ENCODE assay signal across 8 mouse cellular contexts in the genomic region with DNA sequence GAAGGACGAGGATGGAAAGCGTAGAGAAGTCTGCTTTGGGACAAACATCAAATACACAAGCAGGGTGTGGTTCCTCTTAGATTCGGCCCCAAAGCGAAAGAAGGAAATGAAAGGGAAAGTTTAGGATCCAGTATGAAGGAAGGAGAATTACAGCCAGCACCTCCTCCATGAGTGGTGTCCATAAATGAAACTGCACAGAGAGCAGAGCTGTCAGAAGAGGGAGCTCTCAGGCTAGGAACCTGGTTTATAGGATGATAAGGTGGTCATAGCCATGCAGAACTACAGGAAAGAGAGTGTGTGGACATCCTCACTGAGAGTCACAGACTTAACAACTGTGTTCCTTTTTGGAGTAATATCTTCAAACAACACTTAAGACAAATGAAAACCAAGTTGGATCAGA. TPM values are rescaled to one million over a fixed set of nuclear protein-coding genes. Genes with fewer than 3 reads are reported as not detected.
DNase-seq lines count a peak whose midpoint lies in the region; ATAC-seq and TF ChIP-seq lines count a peak whose summit lies in the region.

No protein-coding gene starts in this region.

- peak; percentile 82 for TF ChIP-seq CTCF in hindbrain, postnatal 0 days (IDR thresholded peaks at IDR 0.05; ENCODE audit: low read depth)
- TF ChIP-seq CTCF in G1E (IDR thresholded peaks at IDR 0.05; ENCODE audit: low read depth, low read length) = no peak

- no peak overlapping the region for H3K4me2 ChIP-seq in hindbrain, postnatal 0 days (ENCODE audit: low read depth, low read length)
- H3K4me2 ChIP-seq in hindbrain, embryonic 13.5 days = no peak overlapping the region

- no peaks in the 10 kb centered on the region for H3K9me3 ChIP-seq in hindbrain, postnatal 0 days (ENCODE audit: low read length)
- no peaks in the 10 kb centered on the region for H3K9me3 ChIP-seq in hindbrain, embryonic 13.5 days
- H3K9me3 ChIP-seq in G1E (replicated peaks) = no peaks in the 10 kb centered on the region

- 0 out of 2 replicates have a peak, but pooled peaks cover 5% of the 10 kb centered on the region for H3K36me3 ChIP-seq in hindbrain, postnatal 0 days (ENCODE audit: insufficient read depth, low read length)
- peaks cover 6% of the 10 kb centered on the region; the same call in 1 of the 2 replicates for H3K36me3 ChIP-seq in hindbrain, embryonic 13.5 days
- peaks cover 62% of the 10 kb centered on the region for H3K36me3 ChIP-seq in G1E (replicated peaks)

- 93% methylated on average over 4 of the region's 4 CpGs for WGBS in hindbrain, postnatal 0 days
- WGBS in hindbrain, embryonic 13.5 days = 98% methylated on average over 4 of the region's 4 CpGs

- peak; percentile 76 for DNase-seq in hindbrain, postnatal 0 days (ENCODE audit: low spot score)
- no peak for DNase-seq in G1E (ENCODE audit: low spot score)
- DNase-seq in embryo, embryonic 10 days (ENCODE audit: low spot score) = peak; percentile 64
- DNase-seq in kidney, postnatal 14 days = peak; percentile 70
- DNase-seq in Muller cell, postnatal 12 days (ENCODE audit: inconsistent ontology term) = no peak
- no peak for DNase-seq in ovary, adult 18-20 months (ENCODE audit: low spot score)

- no peaks in the 10 kb centered on the region for H3K27me3 ChIP-seq in hindbrain, postnatal 0 days (ENCODE audit: insufficient read depth, low read length)
- no peaks in the 10 kb centered on the region for H3K27me3 ChIP-seq in hindbrain, embryonic 13.5 days
- no peaks in the 10 kb centered on the region for H3K27me3 ChIP-seq in G1E (ENCODE audit: insufficient read depth, low read length)

- no peaks in the 10 kb centered on the region for H3K4me1 ChIP-seq in hindbrain, postnatal 0 days (ENCODE audit: insufficient read depth, low read length)
- peaks cover 10% of the 10 kb centered on the region for H3K4me1 ChIP-seq in hindbrain, embryonic 13.5 days (replicated peaks)
- peaks cover 62% of the 10 kb centered on the region for H3K4me1 ChIP-seq in G1E (ENCODE audit: insufficient read depth, low read depth, low read length)

- no peak for ATAC-seq in hindbrain, postnatal 0 days
- ATAC-seq in hindbrain, embryonic 13.5 days (ENCODE audit: low FRiP score) = no peak
- peak; percentile 50 for ATAC-seq in G1E (ENCODE audit: extremely low read depth, insufficient number of reproducible peaks, low FRiP score, poor library complexity, severe bottlenecking)
- peak; percentile 95 for ATAC-seq in megakaryocyte, adult 5-6 weeks (ENCODE audit: poor library complexity, severe bottlenecking)

- H3K4me3 ChIP-seq in hindbrain, postnatal 0 days (ENCODE audit: low read length) = no peak overlapping the region
- no peak overlapping the region for H3K4me3 ChIP-seq in hindbrain, embryonic 13.5 days
- no peak overlapping the region for H3K4me3 ChIP-seq in G1E (ENCODE audit: low read depth, low read length)

- H3K9ac ChIP-seq in hindbrain, postnatal 0 days (replicated peaks; ENCODE audit: low read length) = no peak overlapping the region
- no peak overlapping the region for H3K9ac ChIP-seq in hindbrain, embryonic 13.5 days

- H3K27ac ChIP-seq in hindbrain, postnatal 0 days = no peak overlapping the region
- H3K27ac ChIP-seq in hindbrain, embryonic 13.5 days = no peak overlapping the region

RNA-seq across cellular contexts. Expression of gene Nhlrc2, which starts 18.0 kb away (rescaled TPM):
- total RNA-seq in hindbrain, postnatal 0 days (2014; rRNA removed) = 11.5 and 11.7 TPM in 2 replicates
- polyA plus RNA-seq in hindbrain, postnatal 0 days (2015; fragmentation: Nextera tagmentation; extraction: Ambion mirVana) = 7.7 and 7.9 TPM in 2 replicates
- polyA plus RNA-seq in hindbrain, embryonic 13.5 days (2015; fragmentation: Nextera tagmentation; extraction: Ambion mirVana) = 9.7 and 10.1 TPM in 2 replicates
- 16.7 and 18.6 TPM in 2 replicates for total RNA-seq in G1E (2014; fragmentation: Nextera tagmentation)
- total RNA-seq in G1E (2017) = 18.2 and 19.1 TPM in 2 replicates
- 6.2 and 7.3 TPM in 2 replicates for polyA plus RNA-seq in G1E (2012)
- 12.8 and 14.7 TPM in 2 replicates for total RNA-seq in megakaryocyte, adult 5-6 weeks (2015)
- 16.3 and 16.4 TPM in 2 replicates for total RNA-seq in megakaryocyte, adult 5-6 weeks (2017)

RNA-seq across cellular contexts. Expression of gene Dclre1a, which starts 18.0 kb away (rescaled TPM):
- total RNA-seq in hindbrain, postnatal 0 days (2014; rRNA removed) = 6.0 and 6.6 TPM in 2 replicates
- 11.6 and 12.1 TPM in 2 replicates for polyA plus RNA-seq in hindbrain, postnatal 0 days (2015; fragmentation: Nextera tagmentation; extraction: Ambion mirVana)
- polyA plus RNA-seq in hindbrain, embryonic 13.5 days (2015; fragmentation: Nextera tagmentation; extraction: Ambion mirVana) = 13.2 and 14.9 TPM in 2 replicates
- total RNA-seq in G1E (2014; fragmentation: Nextera tagmentation) = 72.8 and 76.8 TPM in 2 replicates
- 32.4 and 32.8 TPM in 2 replicates for total RNA-seq in G1E (2017)
- polyA plus RNA-seq in G1E (2012) = 2.3 and 4.2 TPM in 2 replicates
- total RNA-seq in megakaryocyte, adult 5-6 weeks (2015) = 22.6 and 27.1 TPM in 2 replicates
- 17.4 and 22.7 TPM in 2 replicates for total RNA-seq in megakaryocyte, adult 5-6 weeks (2017)

Comparison
In these comparisons a context has a peak if more than half of its experiments do, and no peak if none do; other contexts are left out.
1. ATAC-seq: peak in G1E (single experiment) and megakaryocyte, adult 5-6 weeks (single experiment); none in hindbrain, postnatal 0 days (single experiment) and hindbrain, embryonic 13.5 days (single experiment).
2. DNase-seq: peak in hindbrain, postnatal 0 days (single experiment), embryo, embryonic 10 days (single experiment) and kidney, postnatal 14 days (single experiment); none in G1E (single experiment), Muller cell, postnatal 12 days (single experiment) and ovary, adult 18-20 months (single experiment).